Mouse (Mus musculus): ENCODE results near the gene Ubp1. TPM values are rescaled to one million over a fixed set of nuclear protein-coding genes. Genes with fewer than 3 reads are reported as not detected.

Ubp1 gene
- polyA plus RNA-seq, 1 experiment from 2014 or later: 49.7 TPM

DNA sequence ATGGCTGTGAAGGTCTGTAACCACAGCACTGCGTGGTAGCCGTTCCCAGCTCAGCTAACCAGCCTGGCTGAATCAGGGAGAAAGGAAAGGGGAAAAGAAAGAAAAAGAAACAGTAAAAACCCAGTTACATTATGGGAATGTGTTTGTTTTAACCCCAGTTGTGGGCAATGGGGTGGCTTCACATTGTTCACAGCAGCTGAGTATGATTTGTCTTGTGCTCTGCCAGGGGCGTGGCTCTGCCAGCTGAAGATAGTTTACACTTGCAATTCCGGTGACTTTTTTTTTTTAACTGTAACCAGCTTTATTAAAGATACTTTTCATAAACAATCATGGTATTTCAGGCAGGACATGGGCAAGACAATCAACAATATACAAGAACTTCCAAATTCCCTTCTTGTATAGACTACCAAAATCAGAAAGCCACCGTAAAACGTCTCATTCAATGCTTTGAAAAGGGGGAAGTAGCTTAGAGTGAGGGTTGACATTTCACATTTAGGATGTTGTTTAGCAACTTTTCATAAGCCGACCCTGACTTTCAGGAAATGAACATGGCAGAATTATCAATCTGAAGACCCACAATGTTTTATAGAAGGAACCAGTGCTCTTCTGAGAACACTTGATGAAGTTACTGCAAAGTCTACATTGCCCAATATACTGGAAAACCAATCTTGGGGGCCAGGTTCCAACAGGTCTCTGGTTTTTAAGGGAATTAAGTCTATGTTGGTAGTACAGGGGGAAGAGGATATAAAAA, 88.5 kb downstream of the Ubp1 start:
- H3K27me3 ChIP-seq: no peaks in the 10 kb centered on the region
- no peaks in the 10 kb centered on the region for H3K4me1 ChIP-seq
- no peak overlapping the region for H3K4me2 ChIP-seq (replicated peaks)
- H3K9me3 ChIP-seq: no peaks in the 10 kb centered on the region
- 87% methylated on average over 7 of the region's 7 CpGs for WGBS
- no peaks in the 10 kb centered on the region for H3K36me3 ChIP-seq
- H3K27ac ChIP-seq: no peak overlapping the region
- no peak for ATAC-seq (ENCODE audit: insufficient number of reproducible peaks, insufficient read depth, low FRiP score, low TSS enrichment)
- no peak overlapping the region for H3K4me3 ChIP-seq
- H3K9ac ChIP-seq: no peak overlapping the region

DNA sequence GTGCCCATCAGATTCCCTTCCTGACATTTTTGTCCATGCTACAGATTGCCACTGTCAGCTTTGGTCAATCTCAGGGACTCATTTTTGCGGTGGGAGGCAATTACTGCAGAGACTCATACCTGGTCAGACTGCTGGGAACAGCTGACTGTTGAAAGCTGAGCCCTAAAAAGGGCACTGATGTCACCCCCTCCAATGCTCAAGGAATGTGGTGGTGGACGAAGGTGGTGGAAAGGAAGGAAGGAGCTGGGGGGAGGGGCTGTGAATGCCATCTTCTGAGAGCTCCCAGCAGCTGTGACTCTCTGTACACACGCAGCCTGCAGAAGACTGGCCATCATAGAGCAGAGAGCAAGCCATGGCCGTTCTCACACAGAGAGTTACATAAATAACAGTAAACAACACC, 91.4 kb downstream of the Ubp1 start:
- H3K27me3 ChIP-seq: no peaks in the 10 kb centered on the region
- no peaks in the 10 kb centered on the region for H3K36me3 ChIP-seq
- peaks cover 9% of the 10 kb centered on the region for H3K4me1 ChIP-seq
- H3K9ac ChIP-seq: no peak overlapping the region
- H3K27ac ChIP-seq: no peak overlapping the region
- no peak overlapping the region for H3K4me2 ChIP-seq (replicated peaks)
- H3K9me3 ChIP-seq: no peaks in the 10 kb centered on the region
- ATAC-seq (ENCODE audit: insufficient number of reproducible peaks, insufficient read depth, low FRiP score, low TSS enrichment): no peak
- H3K4me3 ChIP-seq: no peak overlapping the region
- WGBS: 36% methylated on average over 4 of the region's 4 CpGs

DNA sequence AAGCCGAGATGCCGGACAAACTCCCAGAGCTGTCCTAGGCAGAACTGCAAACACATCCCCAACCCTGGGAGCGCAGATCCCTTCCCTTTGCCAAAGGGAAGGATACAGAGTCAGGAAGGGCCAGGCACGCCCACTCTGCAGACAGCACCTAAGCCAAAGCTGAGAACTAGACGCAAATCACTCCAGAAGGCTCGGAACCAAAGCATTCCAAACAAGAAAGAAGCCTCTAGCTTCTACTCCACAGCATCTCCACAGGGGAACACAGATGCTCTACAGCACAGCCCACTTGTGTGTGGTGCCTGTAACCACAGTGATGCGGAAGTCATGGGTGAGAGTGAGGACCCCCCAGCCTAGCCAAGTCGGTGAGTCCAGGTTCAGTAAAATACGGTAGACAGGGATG, 94.4 kb downstream of the Ubp1 start:
- Histone ChIP-seq H3K4me3 (0 out of 2 replicates have a peak overlapping the region, but pooled peaks have one; percentile 3), H3K36me3 (no peaks in the 10 kb centered on the region), H3K9me3 (no peaks in the 10 kb centered on the region), H3K4me1 (peaks cover 9% of the 10 kb centered on the region), H3K9ac (no peak overlapping the region), H3K27ac (no peak overlapping the region), H3K27me3 (no peaks in the 10 kb centered on the region), H3K4me2 (replicated peaks) (peak overlapping the region; percentile 86)
- 49% methylated on average over 9 of the region's 9 CpGs for WGBS
- no peak for ATAC-seq (ENCODE audit: insufficient number of reproducible peaks, insufficient read depth, low FRiP score, low TSS enrichment)

- no peaks in the 10 kb centered on the region for H3K27me3 ChIP-seq
- H3K4me3 ChIP-seq: peak overlapping the region; percentile 69
- H3K4me2 ChIP-seq (replicated peaks): peak overlapping the region; percentile 86
- ATAC-seq (ENCODE audit: insufficient number of reproducible peaks, insufficient read depth, low FRiP score, low TSS enrichment): no peak
- H3K9ac ChIP-seq: peak overlapping the region; percentile 64
- peaks cover 9% of the 10 kb centered on the region for H3K4me1 ChIP-seq
- no peak overlapping the region for H3K27ac ChIP-seq
- H3K36me3 ChIP-seq: no peaks in the 10 kb centered on the region
- no peaks in the 10 kb centered on the region for H3K9me3 ChIP-seq
- 11% methylated on average over 8 of the region's 8 CpGs for WGBS
Observed at GRCm38 (mm10) chr9:114025846-114026245, 95.1 kb downstream of the Ubp1 start.

DNA sequence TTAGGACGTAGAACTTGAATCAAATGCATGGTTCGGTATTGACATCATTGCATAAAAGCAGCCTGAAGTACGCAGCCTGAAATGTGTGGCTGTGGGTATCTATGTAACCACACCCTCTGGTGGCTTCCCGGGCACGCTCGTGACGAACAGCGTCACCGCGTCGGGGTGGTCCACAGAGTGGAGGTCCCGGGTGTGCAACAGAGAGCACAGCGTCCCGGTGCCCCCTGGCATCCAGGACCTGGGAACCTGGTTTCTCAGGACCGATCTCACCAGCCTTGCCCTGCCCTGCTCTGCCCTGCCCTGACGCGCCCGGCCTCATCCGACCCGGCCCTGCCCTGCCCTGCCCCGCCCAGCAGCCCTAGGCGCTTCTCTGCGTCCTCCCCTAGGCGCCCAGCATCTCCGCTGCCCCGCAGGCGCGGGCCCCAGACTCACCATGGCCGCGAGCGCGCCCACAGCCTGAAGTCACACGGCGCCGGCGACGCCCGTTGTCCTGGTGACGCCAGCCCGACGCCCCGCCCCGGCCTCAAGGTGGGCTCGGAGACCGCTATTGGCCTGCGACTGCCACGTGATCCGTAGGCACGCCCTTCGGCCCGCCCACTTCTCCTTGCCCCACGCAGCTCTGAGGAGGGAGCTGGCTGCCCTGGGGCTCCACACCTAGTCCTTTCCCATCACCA, 95.7 kb downstream of the Ubp1 start:
- Histone ChIP-seq H3K27ac (no peak overlapping the region), H3K9me3 (no peaks in the 10 kb centered on the region), H3K9ac (peak overlapping the region; percentile 64), H3K36me3 (no peaks in the 10 kb centered on the region), H3K27me3 (no peaks in the 10 kb centered on the region), H3K4me3 (peak overlapping the region; percentile 69), H3K4me2 (replicated peaks) (peak overlapping the region; percentile 86), H3K4me1 (peaks cover 9% of the 10 kb centered on the region)
- WGBS: under 1% methylated on average over 48 of the region's 52 CpGs
- peak; percentile 91 for ATAC-seq (ENCODE audit: insufficient number of reproducible peaks, insufficient read depth, low FRiP score, low TSS enrichment)

Other genes starting within 250 kb of the Ubp1 start
- gene Pdcd6ip, start 222.7 kb upstream of the Ubp1 start, polyA plus RNA-seq (2016; fragmentation: Nextera tagmentation; extraction: Ambion mirVana): 54.2 and 60.3 TPM in 2 replicates
- gene Clasp2, start 189.5 kb upstream of the Ubp1 start, polyA plus RNA-seq (2016; fragmentation: Nextera tagmentation; extraction: Ambion mirVana): 41.0 and 45.3 TPM in 2 replicates
- gene Fbxl2, start 115.3 kb downstream of the Ubp1 start, polyA plus RNA-seq (2016; fragmentation: Nextera tagmentation; extraction: Ambion mirVana): 8.3 and 8.6 TPM in 2 replicates
- gene Susd5, start 126.2 kb downstream of the Ubp1 start, polyA plus RNA-seq (2016; fragmentation: Nextera tagmentation; extraction: Ambion mirVana): 6.4 and 9.2 TPM in 2 replicates

Data from embryonic facial prominence, embryonic 12.5 days (tissue).